Mouse (Mus musculus) hindbrain, embryonic 11.5 days (tissue): Measurements from ENCODE around the gene Capn15. TPM values are rescaled to one million over a fixed set of nuclear protein-coding genes. Genes with fewer than 3 reads are reported as not detected.

ENCODE experiments used
- ATAC-seq: fragments of 200-750 bp; cut with Nextera tagmentation; 2 replicates; pipeline ENCODE4 v1.8.0; 2017; ENCODE audit warnings: mild to moderate bottlenecking, moderate TSS enrichment, moderate library complexity; ENCODE audit not compliant: low FRiP score
- DNase-seq: peaks from one replicate; pipeline ENCODE4 v3.0.0-alpha.2; 2015; ENCODE audit warnings: low spot score
- H3K27ac ChIP-seq: fragments of 300-500 bp; sonication (generic); 2 replicates; pipeline ENCODE4 v1.5.1; 2014; ENCODE audit warnings: mild to moderate bottlenecking, low read depth, low read length
- H3K27me3 ChIP-seq: fragments of 300-500 bp; sonication (generic); 2 replicates; pipeline ENCODE4 v1.6.1; 2014; ENCODE audit warnings: mild to moderate bottlenecking, low read length, moderate library complexity, mixed read lengths; ENCODE audit not compliant: control insufficient read depth, insufficient read depth
- H3K36me3 ChIP-seq: fragments of 300-500 bp; sonication (generic); 2 replicates; pipeline ENCODE4 v1.6.1; 2014; ENCODE audit warnings: mild to moderate bottlenecking, low read length, moderate library complexity, mixed read lengths; ENCODE audit not compliant: control insufficient read depth, insufficient read depth
- H3K4me1 ChIP-seq: fragments of 300-500 bp; sonication (generic); replicated peaks from 2 replicates; pipeline ENCODE4 v1.6.1; 2014; ENCODE audit warnings: low read length, mixed read lengths; ENCODE audit not compliant: control insufficient read depth, insufficient read depth
- H3K4me2 ChIP-seq: fragments of 300-500 bp; sonication (generic); replicated peaks from 2 replicates; pipeline ENCODE4 v1.6.1; 2014; ENCODE audit warnings: mild to moderate bottlenecking, low read depth, low read length
- H3K4me3 ChIP-seq: fragments of 300-500 bp; sonication (generic); 2 replicates; pipeline ENCODE4 v1.5.1; 2014; ENCODE audit warnings: low read depth, low read length
- H3K9ac ChIP-seq: fragments of 300-500 bp; sonication (generic); 2 replicates; pipeline ENCODE4 v1.6.1; 2014; ENCODE audit warnings: low read depth, low read length
- H3K9me3 ChIP-seq: fragments of 300-500 bp; sonication (generic); 2 replicates; pipeline ENCODE4 v1.6.1; 2016; ENCODE audit warnings: low read length; ENCODE audit not compliant: control insufficient read depth
- WGBS: fragments of 180-500 bp; shearing (Covaris S2); extraction: QIAGEN DNeasy Blood & Tissue Kit; methylation state at CpG from one replicate; pipeline ENCODE4 v1.1.7; 2014; 5-methylcytosine and 5-hydroxymethylcytosine counted together
- polyA plus RNA-seq: library from polyadenylated mRNA; unstranded; fragments of >200 nt; fragmentation: Nextera tagmentation; extraction: Ambion mirVana; gene quantifications from 2 replicates; pipeline ENCODE4 v1.2.1, GENCODE M21; 2014

Capn15 gene
- polyA plus RNA-seq: 19.5 and 20.3 TPM in 2 replicates

GRCm38 (mm10) chr17:25985306-25986294 lies at the start of gene Capn15:
TSS of gene Capn15 (minus strand) at chr17:25985796.
- H3K9ac ChIP-seq: peak within 1 kb of the TSS; percentile 94
- H3K36me3 ChIP-seq: peaks cover 6% of the 10 kb centered on the region; the same call in 1 of the 2 replicates
- H3K9me3 ChIP-seq: no peaks in the 10 kb centered on the region
- peak; percentile 98 for ATAC-seq
- H3K4me1 ChIP-seq: 0 out of 2 replicates have a peak, but pooled peaks cover 2% of the 10 kb centered on the region
- DNase-seq: peak; percentile 97
- under 1% methylated on average over 86 of the region's 91 CpGs for WGBS
- peak within 1 kb of the TSS; percentile 87 for H3K4me2 ChIP-seq
- peak within 1 kb of the TSS; percentile 83 for H3K4me3 ChIP-seq
- H3K27ac ChIP-seq: peak within 1 kb of the TSS; percentile 85
- H3K27me3 ChIP-seq: no peaks in the 10 kb centered on the region

GRCm38 (mm10) chr17:26032037-26032436 lies 46.4 kb upstream of the Capn15 start:
- Histone ChIP-seq H3K4me2 (no peak overlapping the region), H3K4me3 (no peak overlapping the region), H3K27me3 (no peaks in the 10 kb centered on the region), H3K4me1 (no peaks in the 10 kb centered on the region), H3K27ac (no peak overlapping the region), H3K36me3 (0 out of 2 replicates have a peak, but pooled peaks cover 2% of the 10 kb centered on the region), H3K9ac (no peak overlapping the region), H3K9me3 (no peaks in the 10 kb centered on the region)
- DNase-seq (no peak), ATAC-seq (no peak)
- WGBS: 88% methylated on average over 6 of the region's 6 CpGs

GRCm38 (mm10) chr17:26031583-26031982 lies 46.0 kb upstream of the Capn15 start:
- H3K27me3 ChIP-seq: no peaks in the 10 kb centered on the region
- no peaks in the 10 kb centered on the region for H3K4me1 ChIP-seq
- no peak for DNase-seq
- H3K27ac ChIP-seq: no peak overlapping the region
- 91% methylated on average over 5 of the region's 5 CpGs for WGBS
- ATAC-seq: no peak
- H3K9me3 ChIP-seq: no peaks in the 10 kb centered on the region
- 0 out of 2 replicates have a peak, but pooled peaks cover 2% of the 10 kb centered on the region for H3K36me3 ChIP-seq
- H3K4me2 ChIP-seq: no peak overlapping the region
- no peak overlapping the region for H3K4me3 ChIP-seq
- H3K9ac ChIP-seq: no peak overlapping the region

- no peak overlapping the region for H3K4me3 ChIP-seq
- no peaks in the 10 kb centered on the region for H3K4me1 ChIP-seq
- no peaks in the 10 kb centered on the region for H3K36me3 ChIP-seq
- H3K27ac ChIP-seq: no peak overlapping the region
- no peak overlapping the region for H3K4me2 ChIP-seq
- no peak overlapping the region for H3K9ac ChIP-seq
- no peaks in the 10 kb centered on the region for H3K9me3 ChIP-seq
- 89% methylated on average over 4 of the region's 4 CpGs for WGBS
- H3K27me3 ChIP-seq: no peaks in the 10 kb centered on the region
- DNase-seq (no peak), ATAC-seq (no peak)
Observed at GRCm38 (mm10) chr17:26028261-26028660, 42.7 kb upstream of the Capn15 start.

- no peak overlapping the region for H3K27ac ChIP-seq
- H3K4me1 ChIP-seq: no peaks in the 10 kb centered on the region
- ATAC-seq (no peak), DNase-seq (no peak)
- no peak overlapping the region for H3K4me2 ChIP-seq
- H3K27me3 ChIP-seq: no peaks in the 10 kb centered on the region
- no peaks in the 10 kb centered on the region for H3K36me3 ChIP-seq
- no peak overlapping the region for H3K9ac ChIP-seq
- H3K4me3 ChIP-seq: no peak overlapping the region
- 95% methylated on average over 9 of the region's 9 CpGs for WGBS
- H3K9me3 ChIP-seq: no peaks in the 10 kb centered on the region
Observed at GRCm38 (mm10) chr17:26024674-26025073, 39.1 kb upstream of the Capn15 start.

- ATAC-seq: no peak
- Histone ChIP-seq H3K4me3 (no peak overlapping the region), H3K9ac (no peak overlapping the region), H3K4me2 (no peak overlapping the region), H3K4me1 (no peaks in the 10 kb centered on the region), H3K9me3 (no peaks in the 10 kb centered on the region), H3K36me3 (no peaks in the 10 kb centered on the region), H3K27ac (no peak overlapping the region), H3K27me3 (no peaks in the 10 kb centered on the region)
- no peak for DNase-seq
- 98% methylated on average over 8 of the region's 8 CpGs for WGBS
Observed at GRCm38 (mm10) chr17:26023966-26024365, 38.4 kb upstream of the Capn15 start.

GRCm38 (mm10) chr17:26023181-26023580 lies 37.6 kb upstream of the Capn15 start:
- Histone ChIP-seq H3K4me2 (no peak overlapping the region), H3K36me3 (0 out of 2 replicates have a peak, but pooled peaks cover 3% of the 10 kb centered on the region), H3K9ac (no peak overlapping the region), H3K4me1 (no peaks in the 10 kb centered on the region), H3K27ac (no peak overlapping the region), H3K27me3 (no peaks in the 10 kb centered on the region), H3K9me3 (no peaks in the 10 kb centered on the region), H3K4me3 (no peak overlapping the region)
- DNase-seq: no peak
- 91% methylated on average over 5 of the region's 5 CpGs for WGBS
- ATAC-seq: no peak

- Histone ChIP-seq H3K4me1 (no peaks in the 10 kb centered on the region), H3K36me3 (0 out of 2 replicates have a peak, but pooled peaks cover 3% of the 10 kb centered on the region), H3K27ac (no peak overlapping the region), H3K4me2 (no peak overlapping the region), H3K4me3 (no peak overlapping the region), H3K9me3 (no peaks in the 10 kb centered on the region), H3K9ac (no peak overlapping the region), H3K27me3 (no peaks in the 10 kb centered on the region)
- WGBS: 86% methylated on average over 9 of the region's 9 CpGs
- DNase-seq: no peak
- ATAC-seq: no peak
Observed at GRCm38 (mm10) chr17:26021728-26022341, 36.2 kb upstream of the Capn15 start.
